Mouse (Mus musculus): ENCODE measurements at regions not wholly inside any gene's neighbourhood (a gene's known extent, or its start where the extent isn't known, plus 50 kb on each side); places are given as distances from the start of the nearest gene placed in this dataset.

- no peak for TF ChIP-seq CTCF (IDR thresholded peaks at IDR 0.05; ENCODE audit: borderline replicate concordance, extremely low read depth, insufficient read depth, insufficient read length)
- TF ChIP-seq POLR2A (IDR thresholded peaks at IDR 0.05; ENCODE audit: borderline replicate concordance, extremely low read depth, insufficient read depth, insufficient read length, poor library complexity, severe bottlenecking) = no peak
Observed at GRCm38 (mm10) chr9:85616266-85616869, 132.8 kb downstream of the Ibtk start.

Data from brain, embryonic 14.5 days (tissue).